Mouse (Mus musculus) MEL (cell line): Measurements from ENCODE around the gene Psap.

ENCODE experiments used
- CTCF ChIP-seq, 3 experiments: IDR thresholded peaks in 2 of 3; conservative IDR thresholded peaks in 1 of 3; 2 replicates each; pipeline ENCODE4 v1.5.1; 2011 to 2012; ENCODE audit warnings: low read length in 3 of 3, low read depth in 2 of 3, mild to moderate bottlenecking in 2 of 3, improper control_type of control experiment in 1 of 3, inconsistent platforms in 1 of 3, mixed read lengths in 1 of 3, moderate library complexity in 1 of 3; ENCODE audit not compliant: control insufficient read depth in 1 of 3, insufficient read depth in 1 of 3, poor library complexity in 1 of 3, severe bottlenecking in 1 of 3
- EP300 ChIP-seq, 2 experiments: IDR thresholded peaks; 2 replicates each; pipeline ENCODE4 v1.6.1; 2011; ENCODE audit warnings: improper control_type of control experiment in 2 of 2, low read length in 2 of 2, low read depth in 1 of 2, mild to moderate bottlenecking in 1 of 2
- GATA1 ChIP-seq: IDR thresholded peaks from 2 replicates; pipeline ENCODE4 v1.6.1; 2011; ENCODE audit warnings: low read depth, low read length, improper control_type of control experiment
- HCFC1 ChIP-seq: IDR thresholded peaks from 2 replicates; pipeline ENCODE4 v1.6.1; 2012; ENCODE audit warnings: low read depth, mild to moderate bottlenecking, inconsistent platforms, low read length, improper control_type of control experiment, moderate library complexity
- MAFK ChIP-seq: IDR thresholded peaks from 2 replicates; pipeline ENCODE4 v1.6.1; 2011; ENCODE audit warnings: low read depth, mild to moderate bottlenecking, low read length, improper control_type of control experiment, borderline replicate concordance
- NRF1 ChIP-seq: IDR thresholded peaks from 2 replicates; pipeline ENCODE4 v1.6.1; 2014; ENCODE audit warnings: low read depth, mild to moderate bottlenecking, inconsistent platforms, low read length, improper control_type of control experiment, moderate library complexity; ENCODE audit not compliant: poor library complexity, insufficient read depth, severe bottlenecking
- POLR2A ChIP-seq, 2 experiments: IDR thresholded peaks; 2 replicates each; pipeline ENCODE4 v1.6.1; 2011 to 2012; ENCODE audit warnings: low read length in 2 of 2, mild to moderate bottlenecking in 2 of 2, control low read depth in 1 of 2, improper control_type of control experiment in 1 of 2, low read depth in 1 of 2, moderate library complexity in 1 of 2; ENCODE audit not compliant: control insufficient read depth in 1 of 2, insufficient read depth in 1 of 2, poor library complexity in 1 of 2
- SMC3 ChIP-seq: IDR thresholded peaks from 2 replicates; pipeline ENCODE4 v1.6.1; 2011; ENCODE audit warnings: low read depth, low read length, improper control_type of control experiment
- TCF12 ChIP-seq: IDR thresholded peaks from 2 replicates; pipeline ENCODE4 v1.6.1; 2014; ENCODE audit warnings: low read depth, mild to moderate bottlenecking, inconsistent platforms, low read length, improper control_type of control experiment, moderate library complexity
- USF2 ChIP-seq, 2 experiments: IDR thresholded peaks; 2 replicates each; pipeline ENCODE4 v1.6.1; 2011 to 2012; ENCODE audit warnings: improper control_type of control experiment in 2 of 2, low read length in 2 of 2, borderline replicate concordance in 1 of 2, inconsistent platforms in 1 of 2, low read depth in 1 of 2, mild to moderate bottlenecking in 1 of 2; ENCODE audit not compliant: insufficient read depth in 1 of 2
- ZKSCAN1 ChIP-seq: IDR thresholded peaks from 2 replicates; pipeline ENCODE4 v1.6.1; 2012; ENCODE audit warnings: low read depth, mild to moderate bottlenecking, inconsistent platforms, low read length, improper control_type of control experiment, moderate library complexity
- ZNF384 ChIP-seq: IDR thresholded peaks from 2 replicates; pipeline ENCODE4 v1.6.1; 2012; ENCODE audit warnings: low read depth, mild to moderate bottlenecking, inconsistent platforms, low read length, improper control_type of control experiment

GRCm38 (mm10) chr10:60282116-60283014 lies 4.9 kb downstream of the Psap start:
- no peak for TF ChIP-seq CTCF (IDR thresholded peaks at IDR 0.05 in 2 of 3, conservative IDR thresholded peaks at IDR 0.05 in 1 of 3; ENCODE audit: control insufficient read depth in 1 of 3, insufficient read depth in 1 of 3, low read depth in 2 of 3, low read length in 3 of 3, poor library complexity in 1 of 3, severe bottlenecking in 1 of 3)
- no peak for TF ChIP-seq POLR2A (IDR thresholded peaks at IDR 0.05; ENCODE audit: control insufficient read depth in 1 of 2, insufficient read depth in 1 of 2, low read depth in 1 of 2, low read length in 2 of 2, poor library complexity in 1 of 2)
- no peak for TF ChIP-seq ZKSCAN1
- no peak for TF ChIP-seq TCF12
- TF ChIP-seq SMC3: no peak
- TF ChIP-seq MAFK: no peak
- TF ChIP-seq HCFC1: no peak
- TF ChIP-seq GATA1: no peak
- no peak for TF ChIP-seq EP300 (IDR thresholded peaks at IDR 0.05; ENCODE audit: low read depth in 1 of 2, low read length in 2 of 2)
- no peak for TF ChIP-seq NRF1
- TF ChIP-seq USF2 (IDR thresholded peaks at IDR 0.05; ENCODE audit: borderline replicate concordance in 1 of 2, insufficient read depth in 1 of 2, low read depth in 1 of 2, low read length in 2 of 2): no peak
- TF ChIP-seq ZNF384: no peak
